Mouse (Mus musculus) gastrocnemius, adult 2 months (tissue): Measurements from ENCODE around the gene Lysmd4. TPM values are rescaled to one million over a fixed set of nuclear protein-coding genes. Genes with fewer than 3 reads are reported as not detected.

Experiments
- DNase-seq: peaks from one replicate; pipeline ENCODE4 v3.0.0; 2022
- H3K27ac ChIP-seq: fragments of 200-600 bp; 2 replicates; pipeline ENCODE4 v1.8.1; 2022; ENCODE audit warnings: mild to moderate bottlenecking
- H3K4me3 ChIP-seq: fragments of 200-600 bp; 2 replicates; pipeline ENCODE4 v1.8.1; 2022; ENCODE audit warnings: mild to moderate bottlenecking, moderate library complexity
- CTCF ChIP-seq: fragments of 200-600 bp; IDR thresholded peaks from 2 replicates; pipeline ENCODE4 v1.8.1; 2022; ENCODE audit warnings: antibody characterized with exemption, mild to moderate bottlenecking, moderate library complexity
- intact Hi-C: fragments of 180-260 bp; cut with DNase I; formaldehyde crosslinking; loops from one replicate; pipeline ENCODE4 v1.15.1; 2025
- long read RNA-seq, 2 experiments: library from polyadenylated mRNA; stranded (forward); transcript quantifications; one replicate each; pipeline ENCODE4 v2.0.0; 2021
- total RNA-seq, 2 experiments: library from RNA; stranded (reverse); gene quantifications; 2 replicates each; pipeline ENCODE4 v1.2.3; 2021

The Lysmd4 gene
- total RNA-seq = 1 to 10 TPM; 6.4 to 7.9 TPM
- long read RNA-seq, experiment 1, transcript Lysmd4-209 (3 exons, 2,110 nt) = minor isoform, 12 of 45 reads
- long read RNA-seq, experiment 1, transcript Lysmd4-201 (3 exons, 2,898 nt) = major isoform, 14 of 45 reads
- long read RNA-seq, experiment 1, partial matches to known transcripts = 5 of 45 reads
- long read RNA-seq, experiment 1, other reads (novel, unspliced or antisense) = 11 of 45 reads
- long read RNA-seq, experiment 2, transcript Lysmd4-201 (3 exons, 2,898 nt) = major isoform, 13 of 29 reads
- long read RNA-seq, experiment 2, partial matches to known transcripts = 5 of 29 reads
- long read RNA-seq, experiment 2, other reads (novel, unspliced or antisense) = 7 of 29 reads

- intact Hi-C loops = loop anchor here (10.0 kb wide), 1 partner anchor 532 kb away; the partner anchor contains the start of gene Synm
These were observed at the start of gene Lysmd4 for GRCm38 (mm10) chr7:67222220-67222862. Gene Lysmd4, plus strand, starts transcription at chr7:67222544.

GRCm38 (mm10) chr7:67173522-67174195 lies 48.7 kb upstream of the Lysmd4 start:
- TF ChIP-seq CTCF = no peak

More at GRCm38 (mm10) chr7:67222220-67222862, at the start of gene Lysmd4:
- Histone ChIP-seq H3K4me3 (peak within 1 kb of the TSS; percentile 83), H3K27ac (peak within 1 kb of the TSS; percentile 93)
- TF ChIP-seq CTCF = no peak
- DNase-seq = peak; percentile 99

DNA sequence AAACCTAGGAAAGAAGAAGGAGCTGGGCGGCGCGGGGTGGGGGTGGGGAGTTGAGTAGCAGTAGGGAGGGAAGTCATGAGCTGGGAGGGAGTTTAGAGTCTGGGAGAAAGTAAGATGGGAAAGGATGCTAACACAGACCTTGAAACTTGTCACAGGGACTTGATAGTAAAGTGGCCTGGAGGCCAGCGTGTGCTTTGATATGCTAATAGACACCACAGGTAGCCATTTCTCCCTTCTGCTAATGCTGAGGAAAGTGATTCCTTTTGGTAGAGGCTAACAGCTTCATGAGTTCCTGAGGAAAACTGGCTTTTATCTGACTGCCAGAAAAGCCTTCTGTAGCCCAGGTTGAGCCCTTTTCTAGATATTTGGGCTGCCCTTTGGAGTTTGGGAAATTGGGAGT lies 38.6 kb upstream of the Lysmd4 start:
- intact Hi-C loops = no loop called here
- no peak for TF ChIP-seq CTCF
- H3K4me3 ChIP-seq = no peak overlapping the region
- no peak for DNase-seq
- no peak overlapping the region for H3K27ac ChIP-seq

More at GRCm38 (mm10) chr7:67173522-67174195, 48.7 kb upstream of the Lysmd4 start:
- Histone ChIP-seq H3K27ac (no peak overlapping the region), H3K4me3 (no peak overlapping the region)
- intact Hi-C loops = no loop called here
- DNase-seq = no peak

GRCm38 (mm10) chr7:67199412-67199811 lies 22.9 kb upstream of the Lysmd4 start:
- peak; percentile 92 for TF ChIP-seq CTCF
- Histone ChIP-seq H3K27ac (no peak overlapping the region), H3K4me3 (no peak overlapping the region)
- intact Hi-C loops = loop anchor here (2.0 to 10.0 kb wide), 4 partner anchors 155 to 485 kb away; no protein-coding TSS in a partner anchor
- DNase-seq = peak; percentile 66

GRCm38 (mm10) chr7:67203625-67204024 lies 18.7 kb upstream of the Lysmd4 start:
- H3K4me3 ChIP-seq = no peak overlapping the region
- TF ChIP-seq CTCF = no peak
- H3K27ac ChIP-seq = no peak overlapping the region
- intact Hi-C loops = no loop called here
- no peak for DNase-seq

GRCm38 (mm10) chr7:67205734-67206425 lies 16.5 kb upstream of the Lysmd4 start:
- H3K27ac ChIP-seq = no peak overlapping the region
- no peak for DNase-seq
- no peak for TF ChIP-seq CTCF
- no peak overlapping the region for H3K4me3 ChIP-seq
- intact Hi-C loops = no loop called here

- no peak for TF ChIP-seq CTCF
- no peak overlapping the region for H3K4me3 ChIP-seq
- intact Hi-C loops = no loop called here
- no peak overlapping the region for H3K27ac ChIP-seq
- no peak for DNase-seq
These were observed 15.8 kb upstream of the Lysmd4 start for GRCm38 (mm10) chr7:67206496-67206895.

- no peak overlapping the region for H3K4me3 ChIP-seq
- DNase-seq = no peak
- intact Hi-C loops = no loop called here
- H3K27ac ChIP-seq = no peak overlapping the region
- TF ChIP-seq CTCF = no peak
These were observed 14.6 kb upstream of the Lysmd4 start for GRCm38 (mm10) chr7:67207701-67208100.

DNA sequence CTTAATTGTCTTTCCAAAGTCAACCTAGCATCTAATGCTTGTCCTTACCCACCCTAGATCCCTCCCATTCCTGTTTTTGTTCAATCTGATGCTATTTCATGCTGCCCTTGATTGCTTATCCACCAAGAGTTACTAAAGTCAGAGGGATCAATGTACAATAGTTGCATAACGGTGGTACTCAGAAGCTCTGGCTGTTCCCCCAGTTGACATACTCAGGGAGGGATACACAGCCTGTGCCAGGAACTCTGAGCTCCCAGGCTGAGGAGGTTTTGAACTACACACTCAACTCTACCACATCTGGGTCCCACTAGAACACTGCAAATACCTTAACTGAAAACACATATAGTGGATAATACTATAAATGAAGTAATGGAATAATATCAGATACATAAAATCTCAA lies 14.0 kb upstream of the Lysmd4 start:
- intact Hi-C loops = no loop called here
- no peak for DNase-seq
- no peak overlapping the region for H3K27ac ChIP-seq
- no peak overlapping the region for H3K4me3 ChIP-seq
- no peak for TF ChIP-seq CTCF

DNA sequence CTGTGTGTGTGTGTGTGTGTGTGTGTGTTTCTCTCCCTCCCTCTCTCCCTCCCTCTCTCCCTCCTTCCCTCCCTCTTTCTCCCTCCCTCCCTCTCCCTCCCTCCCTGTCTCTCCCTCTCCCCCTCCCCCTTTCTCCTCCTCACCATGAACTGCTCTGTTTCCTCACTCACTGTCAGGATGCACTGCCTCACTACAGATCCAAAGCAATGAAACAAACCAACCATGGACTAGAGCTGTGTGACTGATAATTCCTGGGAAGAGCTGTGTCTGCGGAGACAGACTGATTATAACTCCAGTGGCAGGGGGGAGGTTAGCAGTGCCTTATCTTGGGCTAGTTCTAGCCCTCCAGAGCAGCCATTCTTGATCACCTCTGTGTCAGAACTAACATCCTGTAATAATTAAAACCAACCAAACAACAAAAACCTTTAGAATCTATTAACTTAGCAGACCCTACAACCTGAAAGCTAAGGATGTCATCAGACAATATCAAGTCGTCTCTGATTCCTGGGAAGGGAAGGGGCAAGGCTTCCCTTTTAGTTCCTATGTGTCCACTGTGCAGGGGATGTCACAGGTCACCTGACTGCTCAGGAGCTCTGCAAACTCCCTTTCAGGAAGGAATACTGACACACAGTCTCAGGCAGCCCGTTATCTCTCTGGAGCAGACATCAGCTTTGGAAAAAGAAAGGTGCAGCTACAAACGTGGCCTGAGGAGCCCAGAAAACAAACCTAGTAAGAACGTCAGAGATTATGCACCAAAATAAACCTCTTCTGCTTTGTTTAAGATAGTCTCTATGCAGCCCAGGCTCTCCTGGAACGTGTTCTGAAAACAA lies 12.1 kb upstream of the Lysmd4 start:
- DNase-seq = no peak
- Histone ChIP-seq H3K27ac (no peak overlapping the region), H3K4me3 (no peak overlapping the region)
- no peak for TF ChIP-seq CTCF
- intact Hi-C loops = no loop called here

DNA sequence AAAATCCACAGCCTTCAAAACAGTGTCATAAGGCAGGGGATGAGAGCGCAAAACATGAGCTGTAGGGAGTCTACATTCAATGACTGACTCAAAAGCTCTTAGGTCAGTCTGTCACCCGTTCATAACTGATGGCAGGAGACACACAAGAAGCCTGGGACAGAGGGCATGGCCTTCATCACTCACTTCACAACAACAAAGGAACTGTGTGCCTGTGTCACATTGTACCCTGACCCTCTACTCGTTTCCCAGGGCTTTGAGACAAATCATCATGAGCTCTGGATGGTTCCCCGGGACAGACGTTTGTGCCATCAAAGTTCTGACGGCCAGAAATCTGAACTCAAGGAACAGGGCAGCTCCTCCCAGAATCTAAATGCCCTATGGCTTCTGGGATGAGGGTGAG lies 11.0 kb upstream of the Lysmd4 start:
- Histone ChIP-seq H3K27ac (no peak overlapping the region), H3K4me3 (no peak overlapping the region)
- intact Hi-C loops = no loop called here
- DNase-seq = no peak
- no peak for TF ChIP-seq CTCF

DNA sequence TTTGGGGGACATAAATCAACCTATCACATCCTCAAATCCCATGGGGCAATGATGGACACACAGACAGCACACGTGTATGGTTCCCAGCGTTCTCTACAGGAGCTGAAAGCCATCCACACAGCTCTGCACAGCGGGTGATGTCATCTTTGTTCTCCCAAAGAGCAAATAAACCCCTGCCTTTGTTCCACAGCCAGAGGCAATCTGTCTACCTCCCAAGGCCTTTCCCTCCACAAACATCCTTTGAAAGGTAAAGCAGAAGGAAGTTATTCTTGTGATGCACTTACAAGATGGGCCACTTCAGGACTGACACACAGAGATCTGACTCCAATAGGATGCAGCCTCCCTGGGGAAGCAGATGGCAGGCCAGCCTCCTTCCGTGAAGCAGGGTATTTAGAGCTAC lies 10.4 kb upstream of the Lysmd4 start:
- intact Hi-C loops = no loop called here

More for the DNA sequence above, 10.4 kb upstream of the Lysmd4 start:
- Histone ChIP-seq H3K27ac (no peak overlapping the region), H3K4me3 (no peak overlapping the region)
- DNase-seq = no peak
- no peak for TF ChIP-seq CTCF
